Mouse (Mus musculus): ENCODE measurements around the gene Nhs.

GRCm38 (mm10) chrX:161790182-161790581, 369.3 kb downstream of the Nhs start:
- TF ChIP-seq CTCF (IDR thresholded peaks at IDR 0.05; ENCODE audit: control insufficient read depth, insufficient read depth, low read length) = no peak
- no peak for TF ChIP-seq POLR2A (IDR thresholded peaks at IDR 0.05; ENCODE audit: borderline replicate concordance, control insufficient read depth, low read depth, low read length)

All from bone marrow, adult 2 months (tissue).